Mouse (Mus musculus): ENCODE results near the gene Parl. TPM values are rescaled to one million over a fixed set of nuclear protein-coding genes. Genes with fewer than 3 reads are reported as not detected.

Parl gene
- polyA plus RNA-seq (2015; fragmentation: Nextera tagmentation; extraction: Ambion mirVana), result 81.1 and 88.7 TPM in 2 replicates

- H3K4me3 ChIP-seq (replicated peaks), result peak within 1 kb of the TSS; percentile 92
- H3K27ac ChIP-seq, result peak within 1 kb of the TSS; percentile 62
- no peaks in the 10 kb centered on the region for H3K9me3 ChIP-seq
- peak; percentile 96 for ATAC-seq
- peaks cover 12% of the 10 kb centered on the region for H3K36me3 ChIP-seq
- peak within 1 kb of the TSS; percentile 85 for H3K4me2 ChIP-seq (replicated peaks)
- H3K9ac ChIP-seq (replicated peaks), result peak within 1 kb of the TSS; percentile 87
- under 1% methylated on average over 52 of the region's 52 CpGs for WGBS
- H3K27me3 ChIP-seq, result no peaks in the 10 kb centered on the region
- H3K4me1 ChIP-seq (replicated peaks), result peaks cover 19% of the 10 kb centered on the region
These were observed at the start of gene Parl for GRCm38 (mm10) chr16:20301770-20302649. Gene Parl, minus strand, starts transcription at chr16:20302387.

- Histone ChIP-seq H3K27ac (no peak overlapping the region), H3K4me1 (replicated peaks) (no peaks in the 10 kb centered on the region), H3K4me2 (replicated peaks) (no peak overlapping the region), H3K4me3 (replicated peaks) (no peak overlapping the region), H3K27me3 (no peaks in the 10 kb centered on the region), H3K9me3 (no peaks in the 10 kb centered on the region), H3K36me3 (peaks cover 65% of the 10 kb centered on the region), H3K9ac (replicated peaks) (no peak overlapping the region)
- 97% methylated on average over 1 of the region's 1 CpGs for WGBS
- no peak for ATAC-seq
These were observed 43.3 kb upstream of the Parl start for GRCm38 (mm10) chr16:20345464-20345863.

GRCm38 (mm10) chr16:20338616-20339015 is 36.4 kb upstream of the Parl start:
- WGBS, result 98% methylated on average over 3 of the region's 3 CpGs
- H3K36me3 ChIP-seq, result peaks cover 76% of the 10 kb centered on the region

GRCm38 (mm10) chr16:20334918-20335317 is 32.7 kb upstream of the Parl start:
- Histone ChIP-seq H3K36me3 (peaks cover 82% of the 10 kb centered on the region), H3K9ac (replicated peaks) (no peak overlapping the region)

More at GRCm38 (mm10) chr16:20338616-20339015, 36.4 kb upstream of the Parl start:
- Histone ChIP-seq H3K27ac (no peak overlapping the region), H3K27me3 (no peaks in the 10 kb centered on the region), H3K9me3 (no peaks in the 10 kb centered on the region), H3K9ac (replicated peaks) (no peak overlapping the region), H3K4me3 (replicated peaks) (no peak overlapping the region), H3K4me1 (replicated peaks) (no peaks in the 10 kb centered on the region), H3K4me2 (replicated peaks) (no peak overlapping the region)
- ATAC-seq, result no peak

GRCm38 (mm10) chr16:20328306-20328705 is 26.1 kb upstream of the Parl start:
- no peak for ATAC-seq
- Histone ChIP-seq H3K9ac (replicated peaks) (no peak overlapping the region), H3K4me2 (replicated peaks) (no peak overlapping the region), H3K9me3 (no peaks in the 10 kb centered on the region), H3K36me3 (peaks cover 47% of the 10 kb centered on the region), H3K27ac (no peak overlapping the region), H3K4me1 (replicated peaks) (no peaks in the 10 kb centered on the region), H3K27me3 (no peaks in the 10 kb centered on the region), H3K4me3 (replicated peaks) (no peak overlapping the region)
- 93% methylated on average over 5 of the region's 5 CpGs for WGBS

More at GRCm38 (mm10) chr16:20334918-20335317, 32.7 kb upstream of the Parl start:
- H3K9me3 ChIP-seq, result no peaks in the 10 kb centered on the region
- no peaks in the 10 kb centered on the region for H3K27me3 ChIP-seq
- no peak overlapping the region for H3K4me3 ChIP-seq (replicated peaks)
- no peak overlapping the region for H3K4me2 ChIP-seq (replicated peaks)
- WGBS, result 93% methylated on average over 8 of the region's 8 CpGs
- no peak for ATAC-seq
- H3K27ac ChIP-seq, result no peak overlapping the region
- H3K4me1 ChIP-seq (replicated peaks), result no peaks in the 10 kb centered on the region

GRCm38 (mm10) chr16:20325286-20325685 is 23.1 kb upstream of the Parl start, which contains the start of gene Cyp2ab1:
Gene Cyp2ab1, minus strand, starts transcription at chr16:20325404.
- no peak within 1 kb of the TSS for H3K9ac ChIP-seq (replicated peaks)
- 81% methylated on average over 5 of the region's 5 CpGs for WGBS
- H3K27ac ChIP-seq, result no peak within 1 kb of the TSS
- H3K4me2 ChIP-seq (replicated peaks), result no peak within 1 kb of the TSS
- no peak within 1 kb of the TSS for H3K4me3 ChIP-seq (replicated peaks)
- no peaks in the 10 kb centered on the region for H3K27me3 ChIP-seq
- no peak for ATAC-seq
- no peaks in the 10 kb centered on the region for H3K9me3 ChIP-seq
- H3K36me3 ChIP-seq, result peaks cover 21% of the 10 kb centered on the region
- no peaks in the 10 kb centered on the region for H3K4me1 ChIP-seq (replicated peaks)

GRCm38 (mm10) chr16:20323907-20324306 is 21.7 kb upstream of the Parl start:
- H3K27me3 ChIP-seq, result no peaks in the 10 kb centered on the region
- H3K9ac ChIP-seq (replicated peaks), result no peak overlapping the region
- 81% methylated on average over 5 of the region's 5 CpGs for WGBS
- H3K27ac ChIP-seq, result no peak overlapping the region
- peaks cover 8% of the 10 kb centered on the region for H3K36me3 ChIP-seq
- H3K4me2 ChIP-seq (replicated peaks), result no peak overlapping the region
- ATAC-seq, result no peak
- H3K4me1 ChIP-seq (replicated peaks), result no peaks in the 10 kb centered on the region
- H3K9me3 ChIP-seq, result no peaks in the 10 kb centered on the region
- no peak overlapping the region for H3K4me3 ChIP-seq (replicated peaks)

GRCm38 (mm10) chr16:20322274-20322673 is 20.1 kb upstream of the Parl start:
- Histone ChIP-seq H3K9me3 (no peaks in the 10 kb centered on the region), H3K9ac (replicated peaks) (no peak overlapping the region), H3K4me2 (replicated peaks) (no peak overlapping the region), H3K27ac (no peak overlapping the region), H3K27me3 (no peaks in the 10 kb centered on the region), H3K4me3 (replicated peaks) (no peak overlapping the region), H3K4me1 (replicated peaks) (no peaks in the 10 kb centered on the region), H3K36me3 (no peaks in the 10 kb centered on the region)
- WGBS, result 89% methylated on average over 4 of the region's 4 CpGs
- ATAC-seq, result no peak

- WGBS, result 86% methylated on average over 6 of the region's 6 CpGs
- no peak for ATAC-seq
These were observed 14.6 kb upstream of the Parl start for GRCm38 (mm10) chr16:20316770-20317169.

GRCm38 (mm10) chr16:20315266-20315665 is 13.1 kb upstream of the Parl start:
- Histone ChIP-seq H3K9ac (replicated peaks) (no peak overlapping the region), H3K27ac (no peak overlapping the region), H3K4me3 (replicated peaks) (no peak overlapping the region), H3K27me3 (no peaks in the 10 kb centered on the region), H3K4me2 (replicated peaks) (no peak overlapping the region), H3K36me3 (no peaks in the 10 kb centered on the region), H3K4me1 (replicated peaks) (no peaks in the 10 kb centered on the region), H3K9me3 (no peaks in the 10 kb centered on the region)
- no peak for ATAC-seq
- whole genome bisulfite sequencing, result 89% methylated on average over 4 of the region's 4 CpGs

More at GRCm38 (mm10) chr16:20316770-20317169, 14.6 kb upstream of the Parl start:
- Histone ChIP-seq H3K9ac (replicated peaks) (no peak overlapping the region), H3K4me2 (replicated peaks) (no peak overlapping the region), H3K9me3 (no peaks in the 10 kb centered on the region), H3K4me3 (replicated peaks) (no peak overlapping the region), H3K27ac (no peak overlapping the region), H3K36me3 (no peaks in the 10 kb centered on the region), H3K4me1 (replicated peaks) (no peaks in the 10 kb centered on the region), H3K27me3 (no peaks in the 10 kb centered on the region)

- no peak overlapping the region for H3K4me2 ChIP-seq (replicated peaks)
- WGBS, result 75% methylated on average over 14 of the region's 14 CpGs
- H3K4me3 ChIP-seq (replicated peaks), result no peak overlapping the region
- no peak overlapping the region for H3K9ac ChIP-seq (replicated peaks)
- ATAC-seq, result no peak
- no peak overlapping the region for H3K27ac ChIP-seq
- no peaks in the 10 kb centered on the region for H3K9me3 ChIP-seq
- H3K4me1 ChIP-seq (replicated peaks), result no peaks in the 10 kb centered on the region
- H3K36me3 ChIP-seq, result no peaks in the 10 kb centered on the region
- H3K27me3 ChIP-seq, result no peaks in the 10 kb centered on the region
These were observed 10.1 kb upstream of the Parl start for GRCm38 (mm10) chr16:20312272-20312671.

GRCm38 (mm10) chr16:20300076-20300475 is 2.1 kb downstream of the Parl start:
- 0 out of 2 replicates have a peak overlapping the region, but pooled peaks have one; percentile 85 for H3K4me2 ChIP-seq (replicated peaks)
- no peaks in the 10 kb centered on the region for H3K9me3 ChIP-seq
- H3K9ac ChIP-seq (replicated peaks), result no peak overlapping the region
- peaks cover 19% of the 10 kb centered on the region for H3K4me1 ChIP-seq (replicated peaks)
- H3K27me3 ChIP-seq, result no peaks in the 10 kb centered on the region
- H3K36me3 ChIP-seq, result peaks cover 30% of the 10 kb centered on the region
- H3K27ac ChIP-seq, result no peak overlapping the region
- no peak overlapping the region for H3K4me3 ChIP-seq (replicated peaks)
- ATAC-seq, result no peak
- 95% methylated on average over 2 of the region's 2 CpGs for WGBS
